Mouse (Mus musculus): ENCODE measurements around the gene Wnt16. TPM values are rescaled to one million over a fixed set of nuclear protein-coding genes. Genes with fewer than 3 reads are reported as not detected.

Wnt16 gene
- polyA plus RNA-seq, 1 experiment from 2014 or later, result 0.43 TPM

DNA sequence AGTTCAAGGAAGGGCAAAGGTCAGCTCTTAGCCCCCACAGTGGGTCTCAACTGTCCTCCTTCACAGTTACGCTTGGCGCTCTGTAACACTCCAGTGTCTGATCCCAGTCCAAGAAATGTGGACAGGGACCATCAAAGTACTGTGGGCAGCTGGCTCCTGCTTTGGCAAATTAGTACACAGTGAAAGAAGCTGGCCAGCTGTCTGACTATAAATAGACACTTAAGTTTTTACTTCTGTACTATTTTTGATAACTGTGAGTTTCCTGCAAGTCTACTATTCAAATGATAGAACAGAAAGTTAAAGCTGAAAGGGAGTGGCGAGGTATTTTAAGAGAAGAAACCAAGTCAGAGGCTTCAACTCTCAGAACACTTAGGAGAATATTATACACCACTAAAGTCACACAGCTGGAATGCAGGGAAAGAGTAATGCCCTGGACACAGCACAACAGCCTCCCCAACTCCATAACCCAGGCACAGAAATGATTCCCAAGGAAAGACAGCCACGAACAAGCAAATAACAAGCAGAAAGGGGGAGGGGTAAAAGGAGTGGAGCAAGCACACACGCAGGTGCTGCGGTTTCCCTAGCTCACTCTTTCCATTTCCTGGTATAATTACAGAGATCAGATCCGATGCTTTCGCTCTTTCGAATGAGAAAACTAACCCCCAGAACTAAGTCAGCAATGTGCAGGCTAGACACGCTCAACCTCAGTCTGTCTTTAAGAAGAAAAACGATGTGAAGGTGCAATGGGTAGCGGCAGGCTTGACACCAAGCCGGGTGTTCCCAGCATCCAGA lies 42.3 kb downstream of the Wnt16 start:
- Histone ChIP-seq H3K9ac (no peak overlapping the region), H3K27ac (replicated peaks) (no peak overlapping the region), H3K4me1 (replicated peaks) (no peaks in the 10 kb centered on the region), H3K4me3 (no peak overlapping the region), H3K9me3 (no peaks in the 10 kb centered on the region), H3K36me3 (peaks cover 4% of the 10 kb centered on the region; the same call in 1 of the 2 replicates), H3K27me3 (no peaks in the 10 kb centered on the region), H3K4me2 (no peak overlapping the region)
- 89% methylated on average over 13 of the region's 13 CpGs for WGBS
- ATAC-seq (ENCODE audit: low read depth), result no peak

GRCm38 (mm10) chr6:22332548-22332947 lies 44.5 kb downstream of the Wnt16 start:
- 97% methylated on average over 2 of the region's 2 CpGs for WGBS
- peaks cover 6% of the 10 kb centered on the region; the same call in 1 of the 2 replicates for H3K36me3 ChIP-seq
- no peak overlapping the region for H3K9ac ChIP-seq

DNA sequence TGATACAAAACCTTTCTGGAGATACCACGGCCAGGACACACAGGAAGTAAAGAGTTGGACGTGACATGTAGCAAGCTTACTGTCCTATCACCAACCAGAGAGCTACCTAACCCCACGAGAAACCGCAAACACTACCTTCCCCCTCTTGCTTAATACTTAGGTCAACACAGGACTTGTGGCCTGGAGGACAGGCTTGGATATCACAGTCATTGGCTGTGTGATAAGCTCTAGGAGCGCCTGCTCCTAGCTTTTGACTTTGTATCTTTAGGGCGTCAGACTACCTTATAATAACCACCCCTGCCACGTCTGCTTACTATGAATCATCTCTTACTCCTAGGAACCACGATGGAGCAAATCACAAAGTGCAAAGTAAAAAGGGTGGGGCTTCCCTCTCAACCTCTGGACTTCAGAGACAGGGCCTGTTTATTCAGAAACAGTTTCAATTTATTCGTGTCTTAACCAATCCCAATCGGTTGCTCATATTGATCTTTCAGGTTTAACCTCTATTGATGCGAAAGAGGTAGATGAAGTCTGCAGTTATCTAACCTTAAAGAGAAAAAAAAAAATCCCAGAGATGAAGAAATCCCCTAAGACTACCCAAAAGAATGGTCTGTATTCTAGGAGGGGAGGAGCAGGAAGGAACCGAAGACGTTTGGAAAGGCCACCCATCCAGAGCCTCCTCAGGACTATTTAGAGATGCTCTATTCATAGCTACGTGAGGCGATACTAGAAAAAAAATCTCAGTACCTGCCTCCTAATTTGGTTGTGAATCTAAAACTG lies 51.9 kb downstream of the Wnt16 start:
- H3K27ac ChIP-seq (replicated peaks), result no peak overlapping the region
- no peak for ATAC-seq (ENCODE audit: low read depth)
- H3K4me3 ChIP-seq, result no peak overlapping the region
- no peaks in the 10 kb centered on the region for H3K27me3 ChIP-seq
- H3K4me1 ChIP-seq (replicated peaks), result no peaks in the 10 kb centered on the region
- H3K9ac ChIP-seq, result no peak overlapping the region
- H3K4me2 ChIP-seq, result no peak overlapping the region
- H3K9me3 ChIP-seq, result no peaks in the 10 kb centered on the region
- WGBS, result 95% methylated on average over 15 of the region's 15 CpGs
- peaks cover 13% of the 10 kb centered on the region for H3K36me3 ChIP-seq

More at GRCm38 (mm10) chr6:22332548-22332947, 44.5 kb downstream of the Wnt16 start:
- Histone ChIP-seq H3K27me3 (no peaks in the 10 kb centered on the region), H3K27ac (replicated peaks) (no peak overlapping the region), H3K9me3 (no peaks in the 10 kb centered on the region), H3K4me2 (no peak overlapping the region), H3K4me3 (no peak overlapping the region), H3K4me1 (replicated peaks) (no peaks in the 10 kb centered on the region)
- ATAC-seq (ENCODE audit: low read depth), result no peak

DNA sequence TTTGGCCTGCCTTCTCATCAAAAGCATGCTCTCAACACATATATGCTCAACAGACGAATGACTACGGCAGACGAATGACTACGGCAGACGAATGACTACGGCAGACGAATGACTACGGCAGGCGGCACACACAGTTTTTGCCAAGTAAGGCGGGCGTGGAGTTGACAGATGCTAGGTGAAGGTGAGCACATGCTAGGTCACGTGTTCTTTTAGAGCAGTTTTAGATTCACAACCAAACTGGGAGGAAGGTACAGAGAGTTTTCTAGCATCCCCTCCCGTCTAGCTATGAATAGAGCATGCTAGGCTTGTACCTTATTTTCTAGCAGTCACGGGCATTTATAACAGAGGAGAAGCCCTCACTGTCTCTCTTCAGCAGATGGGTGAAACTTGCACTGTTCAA lies 52.8 kb downstream of the Wnt16 start:
- Histone ChIP-seq H3K27ac (replicated peaks) (no peak overlapping the region), H3K9me3 (no peaks in the 10 kb centered on the region), H3K9ac (no peak overlapping the region), H3K36me3 (peaks cover 13% of the 10 kb centered on the region), H3K4me3 (no peak overlapping the region), H3K27me3 (no peaks in the 10 kb centered on the region), H3K4me1 (replicated peaks) (no peaks in the 10 kb centered on the region), H3K4me2 (no peak overlapping the region)
- WGBS, result 93% methylated on average over 14 of the region's 14 CpGs
- ATAC-seq (ENCODE audit: low read depth), result no peak

DNA sequence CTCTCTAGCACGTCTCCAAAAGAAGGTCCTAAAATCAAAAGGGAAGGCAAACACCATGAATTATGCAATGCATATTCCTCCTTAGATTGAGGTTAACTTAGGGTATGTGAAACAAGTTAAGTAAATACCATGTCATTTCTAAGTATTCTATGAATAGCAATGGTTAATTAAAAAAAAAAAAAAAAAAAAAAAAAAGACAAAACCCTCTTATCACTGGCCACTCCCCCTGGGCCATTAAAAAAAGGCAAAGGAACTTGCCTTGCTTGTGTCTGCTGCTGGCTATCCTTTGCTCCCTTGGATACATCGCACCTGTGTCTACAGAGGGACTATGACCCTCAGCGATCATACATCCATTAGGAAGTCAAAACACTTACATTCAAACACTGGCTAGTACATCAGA lies 55.3 kb downstream of the Wnt16 start:
- H3K27me3 ChIP-seq, result no peaks in the 10 kb centered on the region
- H3K9me3 ChIP-seq, result no peaks in the 10 kb centered on the region
- no peak overlapping the region for H3K4me3 ChIP-seq
- no peak overlapping the region for H3K4me2 ChIP-seq
- peaks cover 5% of the 10 kb centered on the region for H3K36me3 ChIP-seq
- 91% methylated on average over 3 of the region's 3 CpGs for WGBS
- no peak overlapping the region for H3K9ac ChIP-seq
- H3K27ac ChIP-seq (replicated peaks), result no peak overlapping the region
- ATAC-seq (ENCODE audit: low read depth), result no peak
- no peaks in the 10 kb centered on the region for H3K4me1 ChIP-seq (replicated peaks)

DNA sequence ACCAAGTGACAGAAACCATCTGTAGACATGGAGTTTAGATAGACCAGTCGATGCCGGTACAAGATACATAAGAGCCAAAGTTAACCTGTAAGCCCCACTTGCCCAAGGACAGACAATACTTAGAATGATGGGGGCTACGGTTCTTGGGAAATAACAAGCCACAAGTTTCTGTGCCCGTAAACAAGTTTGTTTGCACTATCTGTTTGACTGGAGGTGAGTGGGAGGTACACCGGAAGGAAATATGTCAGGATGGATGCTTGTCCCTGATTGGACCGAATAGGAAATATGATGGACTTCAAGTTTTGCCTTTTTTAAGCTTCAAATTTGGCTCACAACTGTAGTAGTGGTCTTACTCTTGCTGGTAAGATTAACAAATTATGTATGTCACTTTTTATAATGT lies 55.7 kb downstream of the Wnt16 start:
- Histone ChIP-seq H3K27me3 (no peaks in the 10 kb centered on the region), H3K9me3 (no peaks in the 10 kb centered on the region), H3K27ac (replicated peaks) (no peak overlapping the region), H3K4me1 (replicated peaks) (no peaks in the 10 kb centered on the region), H3K36me3 (peaks cover 3% of the 10 kb centered on the region), H3K9ac (no peak overlapping the region), H3K4me3 (no peak overlapping the region), H3K4me2 (no peak overlapping the region)
- ATAC-seq (ENCODE audit: low read depth), result no peak
- WGBS, result 96% methylated on average over 6 of the region's 6 CpGs

DNA sequence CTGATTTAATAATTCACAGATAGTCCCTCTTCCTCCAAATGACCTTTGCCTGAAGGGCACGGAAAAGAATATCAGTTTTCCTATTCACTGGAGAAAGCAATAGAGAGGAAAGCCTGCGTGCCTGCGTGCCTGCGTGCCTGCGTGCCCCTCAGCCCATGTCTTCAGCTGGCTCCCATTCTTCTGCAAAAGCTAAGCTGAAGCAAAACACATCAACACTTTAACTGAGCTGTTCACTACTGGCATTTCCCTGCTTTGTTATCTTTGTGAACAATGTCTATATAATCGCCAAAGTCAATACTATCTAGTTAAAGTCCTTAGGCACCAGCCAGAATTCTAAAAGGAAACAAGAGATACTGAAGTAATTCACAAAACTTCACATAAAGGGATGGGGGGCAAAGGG lies 56.4 kb downstream of the Wnt16 start:
- Histone ChIP-seq H3K4me1 (replicated peaks) (no peaks in the 10 kb centered on the region), H3K27ac (replicated peaks) (no peak overlapping the region), H3K36me3 (no peaks in the 10 kb centered on the region; the same call in 1 of the 2 replicates), H3K4me3 (no peak overlapping the region), H3K4me2 (no peak overlapping the region), H3K27me3 (no peaks in the 10 kb centered on the region), H3K9ac (no peak overlapping the region), H3K9me3 (no peaks in the 10 kb centered on the region)
- 57% methylated on average over 6 of the region's 6 CpGs for WGBS
- ATAC-seq (ENCODE audit: low read depth), result no peak

GRCm38 (mm10) chr6:22347132-22347902 lies 59.3 kb downstream of the Wnt16 start:
- Histone ChIP-seq H3K27me3 (no peaks in the 10 kb centered on the region), H3K36me3 (no peaks in the 10 kb centered on the region), H3K27ac (replicated peaks) (no peak overlapping the region), H3K9me3 (no peaks in the 10 kb centered on the region), H3K9ac (no peak overlapping the region), H3K4me2 (no peak overlapping the region), H3K4me1 (replicated peaks) (no peaks in the 10 kb centered on the region), H3K4me3 (no peak overlapping the region)
- no peak for ATAC-seq (ENCODE audit: low read depth)
- WGBS, result 82% methylated on average over 8 of the region's 8 CpGs

Other genes starting within 250 kb of the Wnt16 start
- gene Fam3c, start 68.0 kb downstream of the Wnt16 start, polyA plus RNA-seq (2015; fragmentation: Nextera tagmentation; extraction: Ambion mirVana), result 44.1 and 47.8 TPM in 2 replicates

Measured in neural tube, embryonic 13.5 days (tissue).